Mouse (Mus musculus): ENCODE results near the gene Etl4. TPM values are rescaled to one million over a fixed set of nuclear protein-coding genes. Genes with fewer than 3 reads are reported as not detected.
"Not testable (repeated sequence)": the region's sequence is repeated elsewhere in the genome, so short reads cannot be mapped to it uniquely, and the experiment has no call there.

Gene Etl4
- polyA plus RNA-seq, 1 experiment = 45.6 TPM

- no peak overlapping the region for H3K4me3 ChIP-seq (replicated peaks; ENCODE audit: extremely low read depth, low read depth, low read length)
- no peak for TF ChIP-seq POLR2A (IDR thresholded peaks at IDR 0.05; ENCODE audit: borderline replicate concordance, extremely low read depth, low read depth, low read length)
- WGBS = 93% methylated on average over 7 of the region's 7 CpGs
- H3K4me1 ChIP-seq (ENCODE audit: control insufficient read depth, insufficient read depth, low read length) = 0 out of 2 replicates have a peak, but pooled peaks cover 2% of the 10 kb centered on the region
- DNase-seq = no peak
These were observed 762.7 kb downstream of the Etl4 start for GRCm38 (mm10) chr2:20672281-20672680.

DNA sequence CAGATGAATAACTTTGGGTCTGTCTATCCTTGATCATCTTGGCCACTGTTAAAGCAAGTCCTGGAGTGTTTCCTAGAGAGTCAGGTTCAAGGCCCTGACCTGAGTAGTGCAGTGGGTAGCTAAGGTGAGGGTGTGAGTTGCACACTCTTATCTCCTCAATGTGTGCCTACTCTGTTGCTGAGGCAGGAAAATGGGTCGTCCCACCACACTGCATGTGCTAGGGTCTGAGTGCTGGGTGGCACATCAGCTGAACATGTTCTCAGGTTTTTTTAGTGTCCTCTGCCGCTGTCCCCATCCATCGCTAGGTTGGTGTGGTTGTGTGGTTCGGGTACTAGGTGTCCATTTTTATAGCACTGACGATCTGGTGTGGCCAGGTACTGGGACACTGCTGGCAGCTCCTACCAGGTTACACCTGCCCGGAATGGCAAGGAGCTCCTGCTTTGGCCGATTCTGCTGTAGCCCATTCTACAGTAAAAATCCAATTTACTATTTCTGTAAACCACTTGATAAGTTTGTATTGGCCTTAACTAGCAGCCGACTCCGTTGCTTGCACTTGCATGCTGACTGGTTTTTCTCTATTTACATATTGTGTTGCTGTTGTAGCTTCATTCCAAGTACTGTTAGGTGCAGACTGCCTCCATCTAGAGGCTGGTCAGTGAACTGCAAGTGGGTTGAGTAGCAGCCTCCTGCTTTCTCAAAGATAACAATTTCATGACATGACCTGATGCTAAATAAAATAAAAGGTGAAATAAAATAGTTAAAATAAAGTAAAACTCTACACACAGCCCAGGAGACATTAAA, 763.4 kb downstream of the Etl4 start:
- Histone ChIP-seq H3K4me1 (ENCODE audit: control insufficient read depth, insufficient read depth, low read length) (0 out of 2 replicates have a peak, but pooled peaks cover 2% of the 10 kb centered on the region), H3K4me3 (replicated peaks; ENCODE audit: extremely low read depth, low read depth, low read length) (no peak overlapping the region)
- peak; percentile 46 for DNase-seq
- TF ChIP-seq CTCF (IDR thresholded peaks at IDR 0.05; ENCODE audit: insufficient read depth, low read length) = peak; percentile 75
- TF ChIP-seq POLR2A (IDR thresholded peaks at IDR 0.05; ENCODE audit: borderline replicate concordance, extremely low read depth, low read depth, low read length) = no peak
- WGBS = 53% methylated on average over 9 of the region's 9 CpGs

DNA sequence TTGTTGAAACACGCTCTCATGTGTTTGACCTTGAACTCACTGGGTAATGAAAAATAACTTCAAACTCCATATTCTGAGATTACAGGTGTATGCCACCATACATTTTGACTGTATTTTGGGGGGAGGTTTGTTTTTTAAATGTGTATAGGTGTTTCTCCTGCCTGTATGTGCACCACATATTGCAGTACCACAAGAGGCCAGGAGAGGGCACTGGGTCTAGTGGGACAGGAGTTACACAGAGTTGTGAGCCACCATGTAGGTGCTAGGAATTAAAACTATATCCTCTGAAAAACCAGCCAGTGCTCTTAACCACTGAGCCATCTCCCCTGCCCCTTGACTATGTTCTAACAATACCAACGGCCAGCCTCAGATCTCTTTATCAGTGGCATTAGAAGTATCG, 766.8 kb downstream of the Etl4 start:
- WGBS = 90% methylated on average over 3 of the region's 3 CpGs
- 0 out of 2 replicates have a peak, but pooled peaks cover 2% of the 10 kb centered on the region for H3K4me1 ChIP-seq (ENCODE audit: control insufficient read depth, insufficient read depth, low read length)
- H3K4me3 ChIP-seq (replicated peaks; ENCODE audit: extremely low read depth, low read depth, low read length) = no peak overlapping the region
- TF ChIP-seq CTCF (IDR thresholded peaks at IDR 0.05; ENCODE audit: insufficient read depth, low read length) (peak; percentile 26), POLR2A (IDR thresholded peaks at IDR 0.05; ENCODE audit: borderline replicate concordance, extremely low read depth, low read depth, low read length) (no peak)
- no peak for DNase-seq

DNA sequence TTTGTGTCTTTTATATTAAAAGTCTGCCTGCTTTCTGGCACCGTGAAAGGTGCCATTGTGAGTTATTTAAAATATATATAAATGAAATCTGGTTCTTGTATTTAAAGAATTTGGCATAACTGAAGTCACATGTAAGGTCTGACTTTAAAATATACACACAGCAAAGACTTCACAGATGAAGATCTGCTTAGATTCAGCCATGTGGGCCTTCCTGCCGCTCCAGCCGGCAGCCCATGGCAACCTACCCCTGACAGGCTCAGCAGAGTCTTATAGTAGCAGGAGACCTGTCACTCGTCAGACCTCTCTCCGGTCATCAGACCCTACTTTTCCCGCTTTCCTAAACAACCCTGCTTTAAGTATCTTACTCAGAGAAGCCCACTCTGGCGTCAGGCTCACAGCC, 769.2 kb downstream of the Etl4 start:
- Histone ChIP-seq H3K4me1 (ENCODE audit: control insufficient read depth, insufficient read depth, low read length) (no peaks in the 10 kb centered on the region), H3K4me3 (replicated peaks; ENCODE audit: extremely low read depth, low read depth, low read length) (no peak overlapping the region)
- no peak for DNase-seq
- TF ChIP-seq POLR2A (IDR thresholded peaks at IDR 0.05; ENCODE audit: borderline replicate concordance, extremely low read depth, low read depth, low read length) (no peak), CTCF (IDR thresholded peaks at IDR 0.05; ENCODE audit: insufficient read depth, low read length) (no peak)
- WGBS = 83% methylated on average over 7 of the region's 7 CpGs

DNA sequence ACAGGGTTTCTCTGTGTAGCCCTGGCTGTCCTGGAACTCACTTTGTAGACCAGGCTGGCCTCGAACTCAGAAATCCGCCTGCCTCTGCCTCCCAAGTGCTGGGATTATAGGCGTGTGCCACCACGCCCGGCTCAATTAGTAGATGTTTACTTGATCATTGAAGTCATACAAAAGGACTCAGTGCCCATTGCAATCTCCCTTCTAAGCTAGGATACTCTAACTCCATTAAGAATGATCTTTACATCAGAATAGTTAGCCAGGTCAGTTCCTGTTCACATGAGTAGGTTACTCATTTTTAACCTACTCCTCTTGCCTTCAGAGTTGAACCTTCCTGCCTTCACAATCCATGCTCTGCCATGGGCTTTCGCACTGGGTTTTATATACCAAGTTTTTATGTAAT, 772.6 kb downstream of the Etl4 start:
- not testable (repeated sequence) for H3K4me1 ChIP-seq (ENCODE audit: control insufficient read depth, insufficient read depth, low read length); DNase-seq; H3K4me3 ChIP-seq (replicated peaks; ENCODE audit: extremely low read depth, low read depth, low read length)
- WGBS = 90% methylated on average over 6 of the region's 6 CpGs

GRCm38 (mm10) chr2:20689389-20689788, 779.8 kb downstream of the Etl4 start:
- no peak overlapping the region for H3K4me3 ChIP-seq (replicated peaks; ENCODE audit: extremely low read depth, low read depth, low read length)
- DNase-seq = no peak
- H3K4me1 ChIP-seq (ENCODE audit: control insufficient read depth, insufficient read depth, low read length) = peaks cover 6% of the 10 kb centered on the region
- no peak for TF ChIP-seq CTCF (IDR thresholded peaks at IDR 0.05; ENCODE audit: insufficient read depth, low read length)
- no peak for TF ChIP-seq POLR2A (IDR thresholded peaks at IDR 0.05; ENCODE audit: borderline replicate concordance, extremely low read depth, low read depth, low read length)
- WGBS = 49% methylated on average over 3 of the region's 3 CpGs

GRCm38 (mm10) chr2:20692898-20693297, 783.3 kb downstream of the Etl4 start:
- no peak for DNase-seq
- 75% methylated on average over 3 of the region's 3 CpGs for WGBS
- Histone ChIP-seq H3K4me1 (ENCODE audit: control insufficient read depth, insufficient read depth, low read length) (peaks cover 6% of the 10 kb centered on the region), H3K4me3 (replicated peaks; ENCODE audit: extremely low read depth, low read depth, low read length) (no peak overlapping the region)
- TF ChIP-seq POLR2A (IDR thresholded peaks at IDR 0.05; ENCODE audit: borderline replicate concordance, extremely low read depth, low read depth, low read length) = no peak

- peaks cover 6% of the 10 kb centered on the region for H3K4me1 ChIP-seq (ENCODE audit: control insufficient read depth, insufficient read depth, low read length)
- DNase-seq = no peak
- no peak for TF ChIP-seq POLR2A (IDR thresholded peaks at IDR 0.05; ENCODE audit: borderline replicate concordance, extremely low read depth, low read depth, low read length)
- TF ChIP-seq CTCF (IDR thresholded peaks at IDR 0.05; ENCODE audit: insufficient read depth, low read length) = peak; percentile 29; the same call in 1 of the 2 replicates
- H3K4me3 ChIP-seq (replicated peaks; ENCODE audit: extremely low read depth, low read depth, low read length) = no peak overlapping the region
- 53% methylated on average over 1 of the region's 1 CpGs for WGBS
These were observed 784.2 kb downstream of the Etl4 start for GRCm38 (mm10) chr2:20693772-20694171.

DNA sequence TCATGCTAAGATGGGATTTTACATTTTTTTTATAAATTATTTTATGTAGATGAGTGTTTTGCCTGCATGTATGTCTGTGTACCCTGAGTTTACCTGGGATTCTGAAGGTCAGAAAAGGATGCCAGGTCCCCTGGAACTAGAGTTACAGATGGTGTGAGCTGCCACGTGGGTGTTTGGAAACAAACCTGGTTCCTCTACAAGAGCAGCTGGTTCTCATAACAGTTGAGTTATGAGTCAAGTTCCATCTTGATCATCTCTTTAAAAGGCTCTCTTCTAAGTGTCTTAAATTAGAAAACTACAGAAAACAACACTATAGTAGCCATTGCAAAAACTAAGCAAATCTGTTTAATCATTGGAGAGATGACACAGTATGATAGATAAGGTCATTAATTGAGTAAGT, 788.1 kb downstream of the Etl4 start:
- H3K4me1 ChIP-seq (ENCODE audit: control insufficient read depth, insufficient read depth, low read length) = peaks cover 6% of the 10 kb centered on the region
- DNase-seq = no peak
- H3K4me3 ChIP-seq (replicated peaks; ENCODE audit: extremely low read depth, low read depth, low read length) = no peak overlapping the region
- TF ChIP-seq CTCF (IDR thresholded peaks at IDR 0.05; ENCODE audit: insufficient read depth, low read length) (no peak), POLR2A (IDR thresholded peaks at IDR 0.05; ENCODE audit: borderline replicate concordance, extremely low read depth, low read depth, low read length) (no peak)
- WGBS = 67% methylated on average over 1 of the region's 1 CpGs

GRCm38 (mm10) chr2:20705110-20705509, 795.5 kb downstream of the Etl4 start:
- 76% methylated on average over 4 of the region's 4 CpGs for WGBS
- Histone ChIP-seq H3K4me1 (ENCODE audit: control insufficient read depth, insufficient read depth, low read length) (no peaks in the 10 kb centered on the region), H3K4me3 (replicated peaks; ENCODE audit: extremely low read depth, low read depth, low read length) (no peak overlapping the region)
- DNase-seq = no peak
- no peak for TF ChIP-seq CTCF (IDR thresholded peaks at IDR 0.05; ENCODE audit: insufficient read depth, low read length)
- no peak for TF ChIP-seq POLR2A (IDR thresholded peaks at IDR 0.05; ENCODE audit: borderline replicate concordance, extremely low read depth, low read depth, low read length)

Measured in lung, adult 2 months (tissue).